ENCODE assay signal across 10 mouse cellular contexts in the genomic region with DNA sequence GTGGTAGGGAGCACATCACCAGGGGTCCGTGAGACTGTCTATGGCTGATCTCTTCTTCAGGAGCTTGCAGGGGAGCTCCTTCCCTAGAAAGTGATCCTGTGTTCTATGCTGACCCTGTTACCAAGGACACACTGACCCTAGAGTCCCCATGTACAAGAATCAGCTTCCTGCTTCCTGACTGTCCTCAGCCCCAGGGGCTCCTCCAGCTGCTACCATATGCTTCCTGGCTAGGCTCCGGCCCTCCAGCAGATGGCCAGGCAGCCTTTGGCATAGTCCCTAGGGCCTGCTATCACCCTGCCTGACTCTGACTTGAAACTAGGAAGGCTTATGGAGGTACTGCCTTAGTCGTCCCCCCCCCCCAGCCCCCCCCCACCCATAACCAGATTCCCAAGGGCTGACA. TPM values are rescaled to one million over a fixed set of nuclear protein-coding genes. Genes with fewer than 3 reads are reported as not detected.
A peak's percentile ranks its signal among the peaks of the same experiment; 100 is the strongest.
DNase-seq lines count a peak whose midpoint lies in the region; ATAC-seq and TF ChIP-seq lines count a peak whose summit lies in the region.
"Had no signal": no experiment of that assay in that cellular context is flagged by ENCODE, and none has a peak within 500 bp of the region (broad histone marks: within the 10 kb centered on the region; RNA-seq: fewer than 3 reads in every experiment).

No protein-coding gene starts in this region.

- H3K36me3 ChIP-seq in embryonic facial prominence, embryonic 10.5 days (replicated peaks), result no peaks in the 10 kb centered on the region
- no peaks in the 10 kb centered on the region for H3K36me3 ChIP-seq in hindbrain, embryonic 15.5 days
- H3K36me3 ChIP-seq in lung, postnatal 0 days (ENCODE audit: insufficient read depth, low read length), result no peaks in the 10 kb centered on the region

- peak; percentile 52 for TF ChIP-seq CTCF in lung, postnatal 0 days (IDR thresholded peaks at IDR 0.05)

- ATAC-seq in hindbrain, embryonic 15.5 days (ENCODE audit: low FRiP score, low read depth), result peak; percentile 48; the same call in 1 of the 2 replicates
- ATAC-seq in lung, postnatal 0 days, result peak; percentile 89

- intact Hi-C loops in gastrocnemius, postnatal 14 days (cut with DNase I; ENCODE audit: low total_unique reads), result no loop called here

- H3K4me2 ChIP-seq in hindbrain, embryonic 15.5 days, result no peak overlapping the region
- H3K4me2 ChIP-seq in lung, postnatal 0 days (replicated peaks; ENCODE audit: low read depth, low read length), result no peak overlapping the region

- peak; percentile 15 for DNase-seq in gastrocnemius, postnatal 14 days
- no peak for DNase-seq in gastrocnemius, postnatal 4 days (ENCODE audit: low spot score in 2 of 2)
- peak; percentile 27 for DNase-seq in embryonic facial prominence, embryonic 10.5 days (ENCODE audit: low spot score)
- DNase-seq in lung, postnatal 0 days (ENCODE audit: low spot score), result peak; percentile 63
- DNase-seq in frontal cortex, postnatal 10 days (ENCODE audit: low spot score in 2 of 2), result no peak
- no peak for DNase-seq in right cerebral cortex, adult 2 months (ENCODE audit: low spot score in 2 of 2)
- no peak for DNase-seq in right cerebral cortex, adult 18-20 months

- no peaks in the 10 kb centered on the region; the same call in 1 of the 2 replicates for H3K27me3 ChIP-seq in embryonic facial prominence, embryonic 10.5 days (replicated peaks; ENCODE audit: low read depth, poor library complexity, severe bottlenecking)
- no peaks in the 10 kb centered on the region for H3K27me3 ChIP-seq in hindbrain, embryonic 15.5 days
- no peaks in the 10 kb centered on the region for H3K27me3 ChIP-seq in lung, postnatal 0 days (replicated peaks; ENCODE audit: insufficient read depth, low read length)

- H3K9me3 ChIP-seq in embryonic facial prominence, embryonic 10.5 days, result no peaks in the 10 kb centered on the region
- H3K9me3 ChIP-seq in hindbrain, embryonic 15.5 days, result no peaks in the 10 kb centered on the region
- no peaks in the 10 kb centered on the region for H3K9me3 ChIP-seq in lung, postnatal 0 days (ENCODE audit: low read length)

- H3K4me3 ChIP-seq in embryonic facial prominence, embryonic 10.5 days, result no peak overlapping the region
- H3K4me3 ChIP-seq in hindbrain, embryonic 15.5 days, result no peak overlapping the region
- no peak overlapping the region for H3K4me3 ChIP-seq in lung, postnatal 0 days (ENCODE audit: low read depth, low read length)

- WGBS in embryonic facial prominence, embryonic 10.5 days, result 45% methylated on average over 3 of the region's 3 CpGs
- WGBS in hindbrain, embryonic 15.5 days, result 43% methylated on average over 3 of the region's 3 CpGs
- WGBS in lung, postnatal 0 days, result 29% methylated on average over 3 of the region's 3 CpGs

- 0 out of 2 replicates have a peak overlapping the region, but pooled peaks have one; percentile 6 for H3K27ac ChIP-seq in embryonic facial prominence, embryonic 10.5 days (replicated peaks)
- no peak overlapping the region for H3K27ac ChIP-seq in hindbrain, embryonic 15.5 days (replicated peaks)
- peak overlapping the region; percentile 1; the same call in 1 of the 2 replicates for H3K27ac ChIP-seq in lung, postnatal 0 days (ENCODE audit: low read length)

- H3K4me1 ChIP-seq in embryonic facial prominence, embryonic 10.5 days, result peaks cover 7% of the 10 kb centered on the region
- H3K4me1 ChIP-seq in hindbrain, embryonic 15.5 days (replicated peaks), result no peaks in the 10 kb centered on the region
- peaks cover 3% of the 10 kb centered on the region; the same call in 1 of the 2 replicates for H3K4me1 ChIP-seq in lung, postnatal 0 days (ENCODE audit: insufficient read depth, low read depth, low read length)

- H3K9ac ChIP-seq in hindbrain, embryonic 15.5 days, result no peak overlapping the region
- H3K9ac ChIP-seq in lung, postnatal 0 days (replicated peaks; ENCODE audit: low read depth), result no peak overlapping the region

- no peak for TF ChIP-seq EP300 in lung, postnatal 0 days (IDR thresholded peaks at IDR 0.05)

RNA-seq across cellular contexts. Expression of a gene that starts 24.0 kb away (rescaled TPM):
- not detected for total RNA-seq in gastrocnemius, postnatal 14 days (2021)
- total RNA-seq in gastrocnemius, postnatal 4 days (2021), result not detected
- 0.24 and 0.52 TPM in 2 replicates for polyA plus RNA-seq in embryonic facial prominence, embryonic 10.5 days (2016; fragmentation: Nextera tagmentation; extraction: Ambion mirVana)
- polyA plus RNA-seq in hindbrain, embryonic 15.5 days (2015; fragmentation: Nextera tagmentation; extraction: Ambion mirVana), result 0.52 and 0.77 TPM in 2 replicates
- 0.63 and 0.86 TPM in 2 replicates for polyA plus RNA-seq in lung, postnatal 0 days (2015; fragmentation: Nextera tagmentation; extraction: Ambion mirVana)

RNA-seq across cellular contexts. Expression of a gene that starts 52.1 kb away (rescaled TPM):
- not detected for total RNA-seq in gastrocnemius, postnatal 14 days (2021)
- not detected for total RNA-seq in gastrocnemius, postnatal 4 days (2021)
- not detected in 2 replicates for polyA plus RNA-seq in embryonic facial prominence, embryonic 10.5 days (2016; fragmentation: Nextera tagmentation; extraction: Ambion mirVana)
- polyA plus RNA-seq in hindbrain, embryonic 15.5 days (2015; fragmentation: Nextera tagmentation; extraction: Ambion mirVana), result not detected in 2 replicates
- not detected in 2 replicates for polyA plus RNA-seq in lung, postnatal 0 days (2015; fragmentation: Nextera tagmentation; extraction: Ambion mirVana)
- total RNA-seq: heart, postnatal 36 days; megakaryocyte progenitor cell, adult 5-6 weeks had no signal

Comparison
In these comparisons a context has a peak if more than half of its experiments do, and no peak if none do; other contexts are left out.
1. DNase-seq: peak in gastrocnemius, postnatal 14 days (single experiment), embryonic facial prominence, embryonic 10.5 days (single experiment) and lung, postnatal 0 days (single experiment); none in gastrocnemius, postnatal 4 days (0 of 2), frontal cortex, postnatal 10 days (0 of 2), right cerebral cortex, adult 2 months (0 of 2) and right cerebral cortex, adult 18-20 months (single experiment).